Mouse (Mus musculus): Measurements from ENCODE around the gene Evi5.

The Evi5 gene

GRCm38 (mm10) chr5:107873330-107873729 is 1.6 kb downstream of the Evi5 start:
- DNase-seq (ENCODE audit: low spot score in 2 of 2), result no peak

- no peak for DNase-seq (ENCODE audit: low spot score in 2 of 2)
Observed at GRCm38 (mm10) chr5:107869701-107870100, 5.2 kb downstream of the Evi5 start.

DNA sequence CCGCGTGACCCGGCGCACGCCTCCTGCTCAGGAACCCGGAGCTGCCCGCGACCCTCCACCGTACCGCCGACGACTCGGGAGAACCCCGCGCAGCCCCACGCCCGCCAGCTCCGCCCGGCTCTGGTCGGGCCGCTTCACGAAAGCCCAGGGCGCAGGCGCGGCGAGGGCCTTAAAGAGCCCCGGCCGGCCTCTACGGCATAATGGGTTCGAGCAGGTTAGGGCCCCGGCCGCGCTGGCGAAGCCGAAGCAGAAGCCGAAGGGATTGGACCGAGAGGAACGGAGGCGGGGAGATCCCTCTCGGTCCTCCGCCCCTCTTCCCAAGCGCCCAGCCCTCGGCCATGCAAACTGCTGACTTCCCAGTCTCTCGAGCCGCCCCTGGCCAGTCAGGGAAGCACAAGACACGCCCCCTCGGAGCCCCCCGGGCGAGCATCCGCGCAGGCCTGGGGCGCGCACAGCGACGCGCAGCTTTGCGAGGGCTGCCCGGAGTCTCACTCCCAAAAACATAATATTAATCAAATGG is 5.9 kb downstream of the Evi5 start:
- DNase-seq (ENCODE audit: low spot score in 2 of 2), result peak; percentile 93 to 95

GRCm38 (mm10) chr5:107867970-107868904 is 6.7 kb downstream of the Evi5 start:
- peak; percentile 64 to 65 for DNase-seq (ENCODE audit: low spot score in 2 of 2)

DNA sequence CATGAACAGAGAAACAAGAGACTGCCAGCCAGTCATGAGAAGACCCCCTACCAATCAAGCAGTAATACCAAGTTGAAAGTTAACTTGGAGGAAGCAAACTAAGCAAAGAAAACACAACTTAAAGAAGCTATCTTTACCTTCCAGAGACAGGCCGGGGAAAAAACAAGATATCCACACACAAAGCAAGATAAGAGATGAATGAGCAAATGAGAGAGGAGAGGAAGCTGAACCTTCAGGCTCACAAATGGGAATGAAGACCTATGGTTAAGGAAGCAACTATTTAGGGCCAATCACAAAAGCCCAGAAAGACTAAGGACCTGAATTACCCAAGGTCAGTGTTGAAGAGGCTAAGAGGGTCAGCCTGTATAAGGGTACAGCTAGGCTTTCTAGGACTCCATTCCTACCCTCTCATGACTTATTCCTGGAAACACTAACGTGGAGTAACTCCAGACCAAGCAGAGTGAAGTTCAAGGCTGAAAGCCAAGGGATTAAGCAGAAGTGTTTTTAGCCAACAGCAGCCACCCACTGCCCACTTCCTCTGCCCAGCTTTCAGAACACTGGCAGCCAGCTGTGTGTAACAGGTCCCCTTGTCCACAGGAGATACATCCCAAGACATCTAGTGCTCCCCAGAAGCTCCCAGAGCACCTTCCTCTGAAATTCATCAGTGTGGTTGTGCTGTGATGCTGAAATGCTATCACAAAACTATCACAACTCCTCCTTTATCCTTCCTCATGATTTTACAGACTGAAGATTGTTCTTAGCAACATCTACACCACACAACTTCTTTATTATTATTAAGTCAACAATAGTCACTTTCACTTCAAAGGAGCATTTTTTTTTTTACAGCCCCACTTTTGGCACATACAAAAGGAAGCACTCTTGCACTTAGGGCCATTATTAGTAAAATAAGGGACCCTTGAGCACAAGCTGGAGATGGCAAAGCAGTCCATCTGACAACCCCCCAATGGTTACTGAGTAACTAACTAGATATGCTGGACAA is 8.5 kb downstream of the Evi5 start:
- peak; percentile 30 to 45 for DNase-seq (ENCODE audit: low spot score in 2 of 2)

DNA sequence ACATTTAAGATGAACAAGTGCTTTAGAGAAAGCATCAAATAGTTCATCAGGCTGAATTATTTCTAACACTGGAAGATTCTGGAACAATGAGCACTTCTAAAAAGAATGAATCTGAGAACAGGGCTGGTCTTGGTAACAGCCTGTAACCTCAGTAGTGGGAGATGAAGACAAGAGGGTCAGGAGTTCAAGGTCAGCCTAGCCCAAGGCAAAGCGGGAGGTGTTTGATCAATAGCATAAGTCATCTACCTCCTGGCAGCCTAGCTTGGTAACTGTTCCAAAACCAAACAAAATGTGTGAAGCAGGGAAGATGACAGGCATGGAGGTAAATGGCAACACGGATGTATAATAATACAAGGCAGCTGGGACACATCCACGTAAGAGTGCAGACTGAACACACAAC is 10.9 kb downstream of the Evi5 start:
- DNase-seq (ENCODE audit: low spot score in 2 of 2), result no peak

DNA sequence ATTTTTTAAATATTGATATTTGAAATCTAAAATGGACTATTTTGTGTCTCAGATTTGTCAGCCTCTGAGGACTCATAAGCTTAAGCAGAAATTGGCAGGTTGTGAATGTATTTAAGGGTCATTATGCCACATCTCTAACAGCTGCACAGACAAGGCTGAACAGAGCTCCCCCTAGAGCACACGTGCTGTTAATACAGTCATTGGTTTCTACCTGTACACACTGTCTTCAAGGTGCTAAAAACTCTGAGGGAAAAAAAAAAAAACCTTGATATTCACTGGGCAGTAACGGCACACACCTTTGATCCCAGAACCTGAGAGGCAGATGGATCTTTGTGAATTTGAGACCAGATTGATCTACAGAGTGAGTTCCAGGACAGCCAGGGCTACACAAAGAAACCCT is 15.9 kb downstream of the Evi5 start:
- DNase-seq (ENCODE audit: low spot score in 2 of 2), result no peak

DNA sequence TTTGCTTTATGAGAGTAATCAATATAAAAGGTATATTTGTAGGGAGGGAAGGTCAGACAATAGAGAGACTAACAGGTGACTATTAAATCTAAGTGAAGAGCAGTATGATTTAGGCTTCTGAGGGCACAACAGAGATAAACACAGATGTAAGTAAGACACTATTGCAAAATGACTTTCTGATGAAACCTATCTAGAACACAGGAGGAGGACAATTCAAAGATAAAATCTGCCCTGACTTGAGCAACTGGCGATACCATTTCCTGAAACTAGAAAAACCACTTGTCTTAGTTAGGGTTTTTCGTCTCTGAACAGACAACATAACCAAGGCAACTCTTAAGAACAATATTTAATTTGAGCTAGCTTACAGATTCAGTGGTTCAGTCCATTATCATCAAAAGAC is 19.4 kb downstream of the Evi5 start:
- DNase-seq (ENCODE audit: low spot score in 2 of 2), result no peak

DNA sequence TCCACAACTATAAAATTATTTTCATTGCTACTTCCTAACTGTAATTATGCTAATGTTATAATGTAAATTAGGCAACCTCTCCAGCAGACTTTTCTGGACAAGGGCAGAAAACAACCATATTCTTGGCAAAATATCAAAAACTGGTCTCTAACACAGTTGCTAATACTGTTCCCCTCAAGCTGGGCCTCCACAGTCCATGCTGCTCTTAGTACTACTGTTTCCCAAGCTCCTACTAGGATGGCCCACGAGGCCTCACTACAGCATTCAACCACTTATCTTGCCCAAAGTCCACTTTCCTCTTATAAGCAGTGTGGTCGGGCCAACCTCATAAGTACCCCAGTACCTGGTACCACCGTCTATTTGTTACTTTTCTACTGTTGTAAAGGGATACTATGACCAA is 20.4 kb downstream of the Evi5 start:
- DNase-seq (ENCODE audit: low spot score in 2 of 2), result no peak

- DNase-seq (ENCODE audit: low spot score in 2 of 2), result peak; percentile 54 to 64
Observed at GRCm38 (mm10) chr5:107853807-107854206, 21.1 kb downstream of the Evi5 start.

GRCm38 (mm10) chr5:107848964-107849363 is 25.9 kb downstream of the Evi5 start:
- no peak for DNase-seq (ENCODE audit: low spot score in 2 of 2)

DNA sequence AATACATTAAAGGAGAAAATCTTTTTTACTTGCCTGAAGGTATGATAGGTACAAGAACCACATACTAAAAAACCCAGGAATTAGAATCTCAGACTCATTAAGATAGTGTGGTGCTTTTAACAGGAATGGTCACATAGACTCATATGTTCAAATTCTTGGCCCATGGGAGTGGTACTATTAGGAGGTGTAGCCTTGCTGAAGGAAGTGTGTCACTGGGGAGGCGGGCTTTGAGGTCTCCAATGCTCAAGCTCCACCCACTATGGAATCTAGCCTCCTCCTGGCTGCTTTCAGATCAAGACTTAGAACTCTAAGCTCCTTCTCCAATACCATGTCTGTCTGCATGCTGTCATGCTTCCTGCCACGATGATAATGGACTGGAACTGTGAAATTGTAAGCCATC is 27.1 kb downstream of the Evi5 start:
- no peak for DNase-seq (ENCODE audit: low spot score in 2 of 2)

DNA sequence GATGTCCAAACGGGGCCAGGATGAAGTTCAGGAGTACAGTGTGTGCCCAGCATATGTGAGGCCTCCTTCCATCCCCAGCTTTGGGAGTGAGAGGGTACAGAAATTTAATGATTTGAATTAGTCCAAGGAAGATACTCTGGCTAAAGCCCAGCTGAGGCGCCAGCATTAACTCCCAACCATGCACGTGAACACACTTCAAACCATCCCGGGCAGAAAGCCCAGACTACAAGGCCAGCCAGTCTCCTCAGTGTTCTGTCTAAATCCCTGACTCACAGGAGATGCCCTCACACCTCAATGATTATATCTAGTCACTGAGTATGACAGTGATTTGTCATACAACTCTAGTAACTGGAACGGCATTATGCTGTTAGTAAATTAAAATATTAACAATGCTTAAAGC is 27.6 kb downstream of the Evi5 start:
- peak; percentile 20 to 49 for DNase-seq (ENCODE audit: low spot score in 2 of 2)

GRCm38 (mm10) chr5:107840549-107841238 is 34.2 kb downstream of the Evi5 start:
- DNase-seq (ENCODE audit: low spot score in 2 of 2), result no peak

- DNase-seq (ENCODE audit: low spot score in 2 of 2), result peak; percentile 32 to 58
Observed at GRCm38 (mm10) chr5:107838891-107839644, 35.8 kb downstream of the Evi5 start.

- no peak for DNase-seq (ENCODE audit: low spot score in 2 of 2)
Observed at GRCm38 (mm10) chr5:107834287-107834686, 40.6 kb downstream of the Evi5 start.

DNA sequence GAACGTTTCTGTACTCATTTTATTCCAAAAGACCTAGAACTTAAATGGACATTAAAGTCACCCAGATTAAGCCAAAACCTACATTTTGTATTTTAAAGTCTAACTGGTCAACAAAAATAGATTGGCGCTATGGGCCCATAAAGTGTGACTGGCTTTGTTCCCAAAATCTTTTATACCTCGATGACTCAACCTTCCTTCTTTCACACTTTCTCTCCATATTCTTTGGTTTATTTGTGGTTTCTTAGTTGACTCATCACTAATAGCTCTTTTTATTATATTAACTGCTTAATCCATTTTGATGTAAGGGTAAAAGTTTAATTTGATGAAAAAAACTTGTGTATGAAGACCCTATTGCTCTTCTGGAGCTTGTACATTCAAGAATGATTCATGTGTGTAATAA is 43.6 kb downstream of the Evi5 start:
- DNase-seq (ENCODE audit: low spot score in 2 of 2), result no peak

- no peak for DNase-seq (ENCODE audit: low spot score in 2 of 2)
Observed at GRCm38 (mm10) chr5:107829998-107830560, 44.8 kb downstream of the Evi5 start, which contains the start of gene Ube2d2b. Gene Ube2d2b (plus strand): TSS chr5:107830099.

DNA sequence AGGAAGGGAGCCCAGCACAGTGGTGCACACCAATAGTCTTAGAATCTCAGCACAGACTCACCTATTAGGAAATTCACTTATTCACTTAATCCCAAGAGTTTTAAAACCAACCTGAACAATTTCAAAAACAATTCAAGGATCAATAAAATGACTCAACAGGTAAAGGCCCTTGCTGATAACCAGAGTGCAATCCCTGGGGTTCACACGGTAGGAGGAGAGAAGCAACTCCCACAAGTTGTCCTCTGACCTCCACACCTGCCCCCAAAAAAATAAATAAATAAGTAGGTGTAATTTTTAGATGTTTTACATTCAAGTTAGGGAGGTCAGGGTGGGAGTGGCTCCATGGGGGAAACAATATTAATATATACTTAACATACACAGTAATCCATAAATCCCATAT is 52.4 kb downstream of the Evi5 start:
- no peak for DNase-seq (ENCODE audit: low spot score in 2 of 2)

- no peak for DNase-seq (ENCODE audit: low spot score in 2 of 2)
Observed at GRCm38 (mm10) chr5:107814651-107815050, 60.3 kb downstream of the Evi5 start.

Data from heart, adult 9 months (tissue).